Mouse (Mus musculus): ENCODE measurements at regions not wholly inside any gene's neighbourhood (a gene's known extent, or its start where the extent isn't known, plus 50 kb on each side); places are given as distances from the start of the nearest gene placed in this dataset.
"Not testable (repeated sequence)": the region's sequence is repeated elsewhere in the genome, so short reads cannot be mapped to it uniquely, and the experiment has no call there.

GRCm38 (mm10) chr1:185850590-185850989, 266.5 kb downstream of the Lyplal1 start:
- no peak for DNase-seq

- no peak for DNase-seq
Measured at GRCm38 (mm10) chr1:185851262-185851893, 265.7 kb downstream of the Lyplal1 start.

GRCm38 (mm10) chr1:185861692-185862091, 255.4 kb downstream of the Lyplal1 start:
- DNase-seq, result no peak

- DNase-seq, result no peak
Measured at GRCm38 (mm10) chr1:185865945-185866344, 251.2 kb downstream of the Lyplal1 start.

GRCm38 (mm10) chr1:185866612-185867011, 250.5 kb downstream of the Lyplal1 start:
- no peak for DNase-seq

DNA sequence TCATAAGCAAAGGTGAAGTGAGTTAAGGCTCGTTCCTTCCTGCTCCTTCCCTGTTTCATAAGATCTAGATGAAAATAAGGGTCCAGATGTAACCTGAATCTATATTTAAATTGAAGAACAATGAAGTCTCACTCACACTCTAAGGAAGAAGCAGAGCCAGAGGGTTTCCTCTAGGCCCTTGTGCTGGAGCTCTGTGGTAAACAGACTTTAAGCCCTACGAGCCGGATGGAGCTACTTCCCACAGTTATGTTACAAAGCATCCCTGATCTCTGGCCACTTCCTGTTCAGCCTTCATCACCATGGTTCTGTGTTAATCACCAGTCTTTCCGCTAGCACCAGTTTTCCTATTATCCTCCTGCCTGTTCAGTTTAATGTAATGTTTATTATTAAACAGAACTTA, 250.1 kb downstream of the Lyplal1 start:
- DNase-seq, result no peak

GRCm38 (mm10) chr1:185868721-185869120, 248.4 kb downstream of the Lyplal1 start:
- peak; percentile 4 to 12 for DNase-seq

DNA sequence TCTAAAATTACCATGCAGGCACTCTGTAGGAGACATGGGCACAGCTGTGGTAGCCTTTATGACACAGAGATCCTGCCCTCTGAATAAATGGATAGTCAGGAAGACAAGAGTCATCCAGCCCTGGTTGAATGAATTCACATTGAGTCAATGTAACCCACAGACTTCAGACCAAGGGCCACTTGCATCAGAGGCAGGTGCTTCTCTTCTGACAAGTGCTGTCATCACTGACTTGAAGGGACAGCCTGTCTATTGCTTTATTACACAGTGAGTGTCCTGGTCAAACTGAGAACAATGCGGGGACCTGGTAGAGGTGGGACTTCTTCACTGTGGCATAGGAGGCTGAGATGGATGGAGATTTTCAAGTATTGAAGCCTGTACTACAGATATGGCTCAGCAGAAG, 230.1 kb downstream of the Lyplal1 start:
- DNase-seq, result no peak

DNA sequence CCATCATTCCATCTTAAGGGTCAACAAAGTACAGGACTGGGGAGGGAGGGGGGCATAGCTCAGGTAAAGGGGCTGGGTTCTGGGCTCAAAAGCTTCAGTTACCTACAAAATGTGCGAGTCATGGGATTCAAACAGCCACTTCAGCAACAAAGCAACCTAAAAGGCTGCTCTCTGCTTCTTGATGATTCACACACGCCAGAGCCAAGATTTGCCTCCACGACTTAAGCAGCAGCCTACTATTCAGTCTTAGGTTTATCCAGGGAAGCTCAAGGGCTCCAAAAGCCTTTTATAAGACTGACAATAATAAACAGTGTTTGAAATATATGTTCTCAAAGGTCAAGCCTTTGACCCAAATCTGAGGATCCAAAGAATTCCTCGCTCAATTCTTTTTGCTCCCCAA, 225.3 kb downstream of the Lyplal1 start:
- DNase-seq, result no peak

GRCm38 (mm10) chr1:185893421-185893820, 223.7 kb downstream of the Lyplal1 start:
- DNase-seq, result no peak

GRCm38 (mm10) chr1:185898475-185898874, 218.6 kb downstream of the Lyplal1 start:
- no peak for DNase-seq

DNA sequence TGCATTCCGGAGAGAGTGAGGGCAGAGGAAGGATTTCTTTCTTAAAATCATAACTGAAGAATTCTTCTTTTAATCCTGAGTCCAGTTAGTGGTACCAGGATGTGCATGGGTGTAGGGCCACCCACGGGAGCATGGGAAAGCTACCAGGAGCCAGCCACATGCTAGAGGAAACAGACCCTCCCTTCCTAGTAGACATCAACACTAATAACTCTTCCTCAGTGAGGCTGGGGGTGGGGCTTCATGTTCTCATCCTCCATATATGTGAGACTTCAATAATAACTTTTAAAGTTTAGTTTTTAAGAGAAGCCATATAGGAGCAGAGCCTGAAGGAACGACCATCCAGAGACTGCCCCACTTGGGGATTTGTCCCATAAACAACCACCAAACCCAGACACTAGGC, 216.8 kb downstream of the Lyplal1 start:
- DNase-seq, result no peak

GRCm38 (mm10) chr1:185902395-185902794, 214.7 kb downstream of the Lyplal1 start:
- no peak for DNase-seq

DNA sequence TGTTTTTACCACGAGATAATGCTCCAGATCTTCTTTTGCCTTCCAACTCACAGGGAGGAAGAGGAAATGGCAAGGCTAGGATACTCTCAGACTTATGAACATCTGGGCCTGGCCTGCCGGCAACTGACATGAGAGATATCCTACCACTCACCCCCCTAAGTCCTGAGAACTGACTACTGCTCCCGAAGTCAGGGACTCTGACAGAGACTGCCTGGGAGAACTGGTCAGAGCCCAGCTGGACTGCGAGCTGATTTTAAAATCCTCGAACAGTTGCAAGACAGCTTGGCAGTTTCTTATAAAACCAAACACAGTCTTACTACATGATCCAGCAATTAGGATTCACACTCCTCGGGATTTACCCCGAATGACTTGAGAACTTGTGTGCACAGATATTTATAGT, 211.4 kb downstream of the Lyplal1 start:
- DNase-seq, result no peak

DNA sequence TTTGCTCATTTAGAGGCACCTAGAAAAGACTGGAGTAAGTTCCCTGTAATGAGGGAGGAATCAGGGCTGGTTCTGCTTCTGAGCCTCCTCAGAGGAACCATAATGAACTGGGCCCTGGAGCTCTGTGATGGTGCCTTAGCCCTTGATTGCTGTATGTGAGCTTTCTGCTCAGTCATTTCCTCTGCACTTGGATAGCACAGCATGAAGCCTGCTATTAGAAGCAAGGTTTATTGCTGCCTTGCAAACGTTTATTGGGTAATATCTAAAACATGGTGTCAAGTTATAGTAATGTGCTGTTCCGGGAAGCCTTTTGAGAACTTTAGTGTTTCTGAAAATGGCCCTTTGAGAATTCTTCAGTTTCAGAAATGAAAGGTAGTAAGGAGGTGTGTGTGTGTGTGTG, 201.5 kb downstream of the Lyplal1 start:
- DNase-seq, result no peak

GRCm38 (mm10) chr1:185918663-185919062, 198.4 kb downstream of the Lyplal1 start:
- no peak for DNase-seq

DNA sequence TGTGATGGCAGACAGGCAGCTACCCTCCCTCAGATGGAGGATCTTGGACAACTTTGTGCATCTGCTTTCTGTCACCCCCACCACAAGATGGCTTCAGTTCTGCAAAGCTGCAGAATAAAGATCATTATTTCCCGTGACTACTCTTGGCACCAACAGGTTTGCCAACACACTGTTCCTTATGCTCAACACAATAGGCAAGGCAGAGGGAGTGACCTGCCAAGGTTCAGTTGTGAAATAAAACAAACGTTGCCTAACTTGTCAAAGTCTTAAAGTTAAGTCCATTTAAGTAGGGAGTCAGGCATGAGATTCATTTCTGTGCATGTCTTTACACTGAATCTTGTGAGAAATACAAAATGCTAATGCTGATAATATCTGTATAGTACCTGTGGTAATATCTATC, 193.4 kb downstream of the Lyplal1 start:
- no peak for DNase-seq

GRCm38 (mm10) chr1:185929000-185929399, 188.1 kb downstream of the Lyplal1 start:
- DNase-seq, result no peak

GRCm38 (mm10) chr1:185929761-185930160, 187.3 kb downstream of the Lyplal1 start:
- no peak for DNase-seq

GRCm38 (mm10) chr1:185933623-185934022, 183.5 kb downstream of the Lyplal1 start:
- no peak for DNase-seq

- DNase-seq, result no peak
Measured at GRCm38 (mm10) chr1:185937026-185937425, 180.1 kb downstream of the Lyplal1 start.

- DNase-seq, result no peak
Measured at GRCm38 (mm10) chr1:185939914-185940313, 177.2 kb downstream of the Lyplal1 start.

DNA sequence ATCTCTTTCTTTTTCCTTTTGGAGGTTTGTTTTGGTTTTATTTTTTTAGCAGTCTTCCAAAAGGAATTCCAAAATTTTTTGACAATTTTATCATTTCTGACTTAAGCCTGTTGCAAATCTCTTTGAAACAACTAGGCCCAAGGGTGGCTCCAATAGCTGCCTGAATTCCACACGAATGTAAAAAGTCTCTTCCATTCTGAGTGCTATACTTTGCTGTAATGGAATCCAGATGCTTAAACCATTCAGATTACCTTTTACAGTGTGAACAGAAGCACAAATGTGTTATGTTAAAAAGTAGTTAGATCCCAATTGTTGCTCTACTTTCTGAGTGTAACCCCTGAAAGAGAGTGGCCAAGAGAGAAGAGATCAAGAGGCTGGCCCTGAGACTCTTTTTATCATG, 176.6 kb downstream of the Lyplal1 start:
- DNase-seq, result no peak

DNA sequence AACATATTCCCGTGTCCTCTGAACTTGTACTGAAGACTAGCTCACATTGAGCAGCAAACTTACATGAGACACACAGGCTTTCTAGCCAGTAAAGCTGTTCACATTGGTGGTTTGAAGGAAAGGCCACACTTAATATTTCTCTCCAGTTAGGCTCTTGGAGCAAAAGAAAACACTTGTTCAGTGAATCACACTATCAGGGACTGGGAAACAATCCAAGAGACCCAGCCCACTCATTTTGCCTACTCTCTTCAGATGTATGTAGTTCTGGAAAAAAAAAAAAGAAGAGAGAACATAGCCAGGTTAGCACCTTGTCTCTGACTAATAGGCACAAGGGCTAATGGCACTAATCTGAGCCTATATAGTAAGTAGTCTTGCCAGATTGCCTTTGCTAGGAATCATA, 165.9 kb downstream of the Lyplal1 start:
- no peak for DNase-seq

DNA sequence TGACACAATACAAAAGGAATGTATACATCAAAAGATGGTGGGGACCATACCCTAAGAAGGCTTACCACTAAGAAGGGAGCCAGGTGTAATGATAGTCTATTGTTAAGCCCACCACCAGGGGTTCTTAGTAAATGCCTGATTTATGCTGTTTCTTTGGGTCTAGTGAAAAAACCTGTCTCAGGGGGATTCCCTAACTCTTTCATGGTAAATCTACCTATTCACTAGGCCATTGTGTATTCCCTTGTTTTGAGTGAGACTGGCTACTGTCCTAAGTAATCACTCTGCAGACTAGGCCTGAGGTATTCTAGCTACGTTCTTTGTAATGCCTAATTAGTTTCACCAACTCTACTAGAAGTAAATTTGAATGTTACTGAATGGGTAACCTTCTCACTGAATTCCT, 161.3 kb downstream of the Lyplal1 start:
- not testable (repeated sequence) for DNase-seq
